Mouse (Mus musculus) cerebellum, postnatal 4 days (tissue): ENCODE measurements at regions not wholly inside any gene's neighbourhood (a gene's known extent, or its start where the extent isn't known, plus 50 kb on each side); places are given as distances from the start of the nearest gene placed in this dataset.

Source experiments
- DNase-seq, 2 experiments: peaks; one replicate each; pipeline ENCODE4 v3.0.0; 2022; ENCODE audit warnings: low spot score in 2 of 2, mixed read lengths in 1 of 2

DNA sequence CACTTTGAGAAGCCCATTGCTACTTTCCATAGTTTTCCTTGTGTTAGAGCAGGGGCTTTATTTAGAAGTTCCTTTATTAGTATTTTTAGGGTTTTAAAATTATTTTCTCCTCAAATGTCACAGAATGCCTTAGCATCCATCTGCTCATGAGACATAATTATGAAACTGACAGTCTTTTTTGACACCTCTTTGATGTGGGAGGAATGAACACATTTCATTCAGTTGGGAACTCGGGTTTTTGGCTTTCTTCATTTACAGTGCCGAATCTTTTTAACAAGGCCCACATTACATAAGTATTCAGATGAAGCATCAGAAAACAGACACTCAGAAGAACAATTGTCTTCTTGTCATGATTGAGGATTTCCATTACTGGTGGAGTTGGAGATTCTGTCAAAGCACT is 843.6 kb downstream of the Lrrtm4 start:
- no peak for DNase-seq

DNA sequence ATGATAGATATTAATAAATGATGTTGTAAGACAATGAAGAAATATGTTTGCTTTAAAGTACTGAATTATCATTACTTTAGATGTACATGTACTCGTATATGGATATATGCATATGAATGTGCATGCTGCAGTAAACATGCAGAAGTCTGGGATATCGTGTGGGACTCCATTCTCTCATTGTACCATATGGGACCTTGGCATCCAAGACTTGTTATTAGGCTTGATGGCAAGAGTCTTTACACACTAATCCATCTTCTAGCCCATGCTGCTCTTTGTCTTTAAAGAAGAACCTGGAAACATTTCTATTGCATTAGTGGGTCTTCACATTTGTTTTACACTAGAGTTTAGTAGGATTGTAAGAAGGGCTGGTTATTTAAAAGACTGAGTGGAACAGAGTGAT is 844.1 kb downstream of the Lrrtm4 start:
- no peak for DNase-seq

DNA sequence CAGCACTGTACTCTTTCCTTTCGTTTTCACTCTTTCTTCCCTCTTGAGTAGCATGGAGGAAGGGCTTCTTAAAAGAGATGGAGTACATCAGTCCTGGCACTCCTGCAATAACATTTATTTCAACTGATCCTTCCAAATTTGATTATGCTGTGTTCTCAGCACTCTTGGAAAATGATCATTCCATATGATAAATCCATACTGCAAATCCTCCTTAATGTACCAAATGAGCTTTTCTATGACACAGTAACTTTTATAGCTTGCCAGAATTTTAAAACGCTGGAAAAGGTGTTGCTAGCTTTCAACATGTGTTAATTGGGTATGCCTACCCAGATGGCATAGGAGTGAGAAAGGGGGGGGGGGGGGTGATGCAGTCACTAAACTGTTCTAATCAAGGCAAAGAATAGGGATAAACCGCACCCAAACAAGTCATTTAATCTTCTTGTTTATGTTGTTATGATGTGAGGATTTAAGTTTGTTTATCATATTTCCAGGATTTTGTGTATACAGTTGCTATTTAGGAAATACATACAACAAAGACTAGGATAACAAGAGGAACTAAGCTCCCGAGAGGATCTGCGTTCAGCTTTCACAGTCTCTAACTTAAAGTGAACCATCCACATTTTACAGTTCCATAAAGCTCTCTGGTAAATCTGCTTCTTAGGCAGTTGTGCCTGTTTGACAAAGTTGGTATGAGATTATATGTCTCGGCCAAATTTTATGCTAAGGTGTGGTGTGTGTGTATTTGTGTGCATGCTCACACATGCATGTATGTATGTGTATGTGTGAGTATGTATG is 847.3 kb downstream of the Lrrtm4 start:
- DNase-seq = no peak

DNA sequence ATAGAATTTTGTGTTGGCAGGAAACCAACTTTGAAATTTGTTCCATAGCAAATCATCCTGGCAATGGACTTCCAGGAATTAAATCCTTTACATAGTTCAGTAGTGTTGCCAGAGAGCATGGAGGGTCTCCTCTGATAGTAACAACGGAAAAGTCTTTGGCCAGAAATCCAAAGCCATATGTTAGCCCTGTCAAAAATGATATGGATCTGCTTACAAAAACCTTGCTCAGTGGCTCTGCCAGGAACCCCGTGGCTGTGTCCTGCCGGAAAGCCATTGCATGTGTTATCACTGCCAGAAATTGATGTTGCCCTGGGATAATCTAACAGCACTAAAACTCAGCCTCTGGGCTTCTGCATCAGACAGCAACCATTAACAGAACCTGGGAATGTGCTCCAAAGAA is 866.7 kb downstream of the Lrrtm4 start:
- peak in 1 of 2 experiments; percentile 52 for DNase-seq

DNA sequence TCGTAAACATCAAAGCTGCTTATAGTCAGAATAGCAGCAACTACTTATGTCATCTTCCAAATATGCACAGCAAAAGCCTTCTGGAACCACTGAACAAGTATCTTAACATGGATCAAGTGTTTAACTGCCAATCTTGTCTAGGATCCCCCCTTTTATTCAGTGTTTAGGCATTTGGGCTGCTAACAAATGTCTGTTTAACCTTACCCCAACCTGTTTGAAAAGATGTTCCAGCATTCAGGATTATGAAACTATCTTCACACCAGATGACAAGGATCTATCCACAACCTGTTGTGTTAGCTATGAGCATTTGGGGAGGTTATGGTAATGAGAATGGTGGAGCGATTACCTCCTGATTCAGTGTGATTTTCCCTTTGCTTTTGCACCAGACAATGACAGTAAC is 886.5 kb downstream of the Lrrtm4 start:
- DNase-seq = no peak

DNA sequence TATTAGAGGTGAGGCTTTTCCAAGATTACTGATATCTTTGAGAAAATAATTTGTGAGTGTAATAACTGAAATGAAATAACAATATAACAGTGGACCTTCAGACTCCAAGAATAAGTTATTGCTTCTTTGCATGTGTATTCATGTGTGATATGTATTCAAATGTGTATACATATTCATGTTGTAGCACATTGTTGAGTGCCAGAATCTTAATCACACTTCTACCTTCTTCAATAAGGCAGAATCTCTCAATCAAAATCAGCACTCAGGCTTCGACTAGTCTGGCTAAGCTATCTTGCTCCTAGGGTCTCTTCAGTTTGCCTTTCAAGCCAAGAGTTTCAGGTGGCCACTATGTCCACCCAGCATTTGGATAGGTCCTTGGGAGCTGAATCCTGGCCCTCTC is 911.1 kb downstream of the Lrrtm4 start:
- no peak for DNase-seq

DNA sequence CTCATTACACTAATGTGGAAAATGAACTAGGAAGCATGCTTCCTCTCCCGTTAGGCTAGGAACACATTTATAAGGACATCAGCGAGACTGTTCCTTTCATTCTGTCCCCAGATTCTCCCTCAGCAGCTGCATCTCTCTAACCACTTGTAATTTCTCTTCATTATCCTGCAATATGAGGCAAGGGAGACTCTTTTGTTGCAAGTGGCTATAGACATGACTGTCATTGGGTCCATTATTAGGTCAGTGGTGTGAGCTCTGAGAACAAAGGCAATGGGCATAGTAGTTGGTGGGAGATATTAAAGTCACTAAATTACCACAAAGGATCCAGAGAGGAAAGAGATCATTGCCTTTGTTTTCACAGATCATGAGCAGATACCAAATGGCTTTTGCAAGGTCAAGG is 948.3 kb upstream of the Gcfc2 start:
- DNase-seq = no peak

DNA sequence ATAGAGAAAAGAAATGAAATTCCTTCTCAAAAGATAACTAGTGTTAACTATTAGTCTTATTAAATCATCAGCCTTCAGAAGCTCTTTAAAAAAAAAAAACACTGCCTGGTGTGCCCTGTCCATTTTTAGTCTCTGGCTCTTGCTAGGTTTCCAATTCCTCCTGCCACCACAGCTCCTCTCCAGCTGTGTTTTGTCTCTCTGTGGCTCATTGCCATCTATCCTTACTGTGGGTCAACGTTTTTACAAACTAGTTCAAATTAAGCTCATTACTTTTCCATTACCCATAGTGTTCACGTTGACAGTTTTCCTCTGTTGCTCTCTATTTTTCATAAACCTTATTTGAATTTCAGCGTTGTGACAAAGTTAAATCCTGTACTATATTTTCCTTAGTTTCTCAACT is 930.0 kb upstream of the Gcfc2 start:
- no peak for DNase-seq

DNA sequence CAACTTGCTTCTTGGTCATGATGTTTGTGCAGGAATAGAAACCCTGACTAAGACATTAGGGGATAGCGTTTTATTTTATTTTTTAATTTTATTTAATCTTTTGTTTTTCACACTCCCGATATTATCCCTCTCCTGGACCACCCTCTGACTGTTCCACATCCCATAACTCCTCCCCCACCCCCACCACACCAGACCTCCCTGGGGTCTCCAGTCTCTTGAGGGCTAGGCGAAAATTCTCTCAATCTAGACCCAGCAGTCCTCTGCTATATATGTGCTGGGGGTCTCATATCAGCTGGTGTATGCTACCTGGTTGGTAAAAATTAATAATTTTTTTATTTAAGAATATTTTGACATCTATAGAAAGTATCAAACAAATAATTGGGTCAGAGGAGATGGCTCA is 898.9 kb upstream of the Gcfc2 start:
- no peak for DNase-seq
